Mouse (Mus musculus) hindbrain, embryonic 12.5 days (tissue): ENCODE results near the gene Scd2. TPM values are rescaled to one million over a fixed set of nuclear protein-coding genes. Genes with fewer than 3 reads are reported as not detected.

Source experiments
- ATAC-seq: fragments of 200-750 bp; cut with Nextera tagmentation; 2 replicates; pipeline ENCODE4 v1.8.0; 2017; ENCODE audit warnings: moderate TSS enrichment; ENCODE audit not compliant: low FRiP score
- H3K27ac ChIP-seq: fragments of 300-500 bp; sonication (generic); 2 replicates; pipeline ENCODE4 v1.5.1; 2016; ENCODE audit warnings: mild to moderate bottlenecking
- H3K27me3 ChIP-seq: fragments of 300-500 bp; sonication (generic); 2 replicates; pipeline ENCODE4 v1.6.1; 2016; ENCODE audit warnings: mild to moderate bottlenecking
- H3K36me3 ChIP-seq: fragments of 300-500 bp; sonication (generic); 2 replicates; pipeline ENCODE4 v1.6.1; 2016; ENCODE audit warnings: mild to moderate bottlenecking
- H3K4me1 ChIP-seq: fragments of 300-500 bp; sonication (generic); 2 replicates; pipeline ENCODE4 v1.6.1; 2016
- H3K4me2 ChIP-seq: fragments of 300-500 bp; sonication (generic); replicated peaks from 2 replicates; pipeline ENCODE4 v1.6.1; 2016; ENCODE audit warnings: mild to moderate bottlenecking
- H3K4me3 ChIP-seq: fragments of 300-500 bp; sonication (generic); 2 replicates; pipeline ENCODE4 v1.5.1; 2016; ENCODE audit warnings: mild to moderate bottlenecking
- H3K9ac ChIP-seq: fragments of 300-500 bp; sonication (generic); 2 replicates; pipeline ENCODE4 v1.6.1; 2016; ENCODE audit warnings: mild to moderate bottlenecking, moderate library complexity
- H3K9me3 ChIP-seq: fragments of 300-500 bp; sonication (generic); replicated peaks from 2 replicates; pipeline ENCODE4 v1.6.1; 2016; ENCODE audit warnings: mild to moderate bottlenecking
- WGBS: fragments of 180-500 bp; shearing (Covaris S2); methylation state at CpG from one replicate; pipeline ENCODE4 v1.1.7; 2016; 5-methylcytosine and 5-hydroxymethylcytosine counted together
- polyA plus RNA-seq: library from polyadenylated mRNA; unstranded; fragments of >200 nt; fragmentation: Nextera tagmentation; extraction: Ambion mirVana; gene quantifications from 2 replicates; pipeline ENCODE4 v1.2.1, GENCODE M21; 2016

The Scd2 gene
- polyA plus RNA-seq, 1 experiment from 2014 or later: 404 TPM

GRCm38 (mm10) chr19:44260487-44260886 is 33.0 kb upstream of the Scd2 start:
- 88% methylated on average over 5 of the region's 5 CpGs for WGBS
- Histone ChIP-seq H3K36me3 (no peaks in the 10 kb centered on the region), H3K9me3 (no peaks in the 10 kb centered on the region), H3K27me3 (no peaks in the 10 kb centered on the region), H3K4me3 (no peak overlapping the region), H3K4me2 (no peak overlapping the region), H3K4me1 (0 out of 2 replicates have a peak, but pooled peaks cover 4% of the 10 kb centered on the region), H3K27ac (no peak overlapping the region), H3K9ac (no peak overlapping the region)
- ATAC-seq: no peak

- Histone ChIP-seq H3K36me3 (no peaks in the 10 kb centered on the region), H3K9me3 (no peaks in the 10 kb centered on the region), H3K4me1 (peaks cover 9% of the 10 kb centered on the region; the same call in 1 of the 2 replicates), H3K27ac (no peak overlapping the region), H3K9ac (no peak overlapping the region), H3K4me2 (no peak overlapping the region), H3K4me3 (no peak overlapping the region), H3K27me3 (no peaks in the 10 kb centered on the region)
- 80% methylated on average over 7 of the region's 7 CpGs for WGBS
- no peak for ATAC-seq
Measured at GRCm38 (mm10) chr19:44261774-44262173, 31.7 kb upstream of the Scd2 start.

- Histone ChIP-seq H3K27ac (no peak overlapping the region), H3K9me3 (no peaks in the 10 kb centered on the region), H3K4me1 (peaks cover 15% of the 10 kb centered on the region), H3K36me3 (no peaks in the 10 kb centered on the region), H3K9ac (no peak overlapping the region), H3K4me2 (no peak overlapping the region), H3K27me3 (no peaks in the 10 kb centered on the region), H3K4me3 (no peak overlapping the region)
- ATAC-seq: no peak
- 85% methylated on average over 3 of the region's 3 CpGs for WGBS
Measured at GRCm38 (mm10) chr19:44263581-44263980, 29.9 kb upstream of the Scd2 start.

- Histone ChIP-seq H3K27me3 (no peaks in the 10 kb centered on the region), H3K27ac (no peak overlapping the region), H3K9me3 (no peaks in the 10 kb centered on the region), H3K4me3 (no peak overlapping the region), H3K36me3 (no peaks in the 10 kb centered on the region), H3K9ac (no peak overlapping the region), H3K4me2 (no peak overlapping the region), H3K4me1 (peaks cover 15% of the 10 kb centered on the region)
- 81% methylated on average over 9 of the region's 9 CpGs for WGBS
- ATAC-seq: no peak
Measured at GRCm38 (mm10) chr19:44264226-44264625, 29.2 kb upstream of the Scd2 start.

- 27% methylated on average over 7 of the region's 7 CpGs for WGBS
- no peaks in the 10 kb centered on the region for H3K36me3 ChIP-seq
- peaks cover 15% of the 10 kb centered on the region for H3K4me1 ChIP-seq
- ATAC-seq: no peak
- H3K4me3 ChIP-seq: no peak overlapping the region
- no peaks in the 10 kb centered on the region for H3K9me3 ChIP-seq
- H3K9ac ChIP-seq: no peak overlapping the region
- peak overlapping the region; percentile 40; the same call in 1 of the 2 replicates for H3K27ac ChIP-seq
- H3K4me2 ChIP-seq: no peak overlapping the region
- no peaks in the 10 kb centered on the region for H3K27me3 ChIP-seq
Measured at GRCm38 (mm10) chr19:44265300-44265699, 28.2 kb upstream of the Scd2 start.

GRCm38 (mm10) chr19:44265911-44266337 is 27.6 kb upstream of the Scd2 start:
- 16% methylated on average over 5 of the region's 5 CpGs for WGBS

GRCm38 (mm10) chr19:44266458-44266823 is 27.0 kb upstream of the Scd2 start:
- Histone ChIP-seq H3K9ac (peak overlapping the region; percentile 72; the same call in 1 of the 2 replicates), H3K9me3 (no peaks in the 10 kb centered on the region), H3K4me2 (peak overlapping the region; percentile 87), H3K27me3 (no peaks in the 10 kb centered on the region), H3K4me3 (peak overlapping the region; percentile 56), H3K4me1 (peaks cover 15% of the 10 kb centered on the region), H3K36me3 (no peaks in the 10 kb centered on the region), H3K27ac (peak overlapping the region; percentile 95)
- ATAC-seq: peak; percentile 11; the same call in 1 of the 2 replicates
- 4% methylated on average over 6 of the region's 6 CpGs for WGBS

More at GRCm38 (mm10) chr19:44265911-44266337, 27.6 kb upstream of the Scd2 start:
- ATAC-seq: no peak
- Histone ChIP-seq H3K36me3 (no peaks in the 10 kb centered on the region), H3K27me3 (no peaks in the 10 kb centered on the region), H3K9me3 (no peaks in the 10 kb centered on the region), H3K9ac (no peak overlapping the region), H3K4me1 (peaks cover 15% of the 10 kb centered on the region), H3K4me2 (peak overlapping the region; percentile 87), H3K27ac (0 out of 2 replicates have a peak overlapping the region, but pooled peaks have one; percentile 35), H3K4me3 (no peak overlapping the region)

- under 1% methylated on average over 43 of the region's 43 CpGs for WGBS
- H3K4me3 ChIP-seq: peak overlapping the region; percentile 56
- no peaks in the 10 kb centered on the region for H3K36me3 ChIP-seq
- H3K4me2 ChIP-seq: peak overlapping the region; percentile 87
- H3K27me3 ChIP-seq: no peaks in the 10 kb centered on the region
- peak overlapping the region; percentile 95 for H3K27ac ChIP-seq
- H3K9me3 ChIP-seq: no peaks in the 10 kb centered on the region
- ATAC-seq: peak; percentile 96
- peaks cover 15% of the 10 kb centered on the region for H3K4me1 ChIP-seq
- peak overlapping the region; percentile 72 for H3K9ac ChIP-seq
Measured at GRCm38 (mm10) chr19:44266824-44267498, 26.5 kb upstream of the Scd2 start.

- H3K9me3 ChIP-seq: no peaks in the 10 kb centered on the region
- peak overlapping the region; percentile 87 for H3K4me2 ChIP-seq
- H3K4me3 ChIP-seq: peak overlapping the region; percentile 56
- H3K27ac ChIP-seq: peak overlapping the region; percentile 95
- peak overlapping the region; percentile 72 for H3K9ac ChIP-seq
- no peaks in the 10 kb centered on the region for H3K36me3 ChIP-seq
- H3K4me1 ChIP-seq: peaks cover 15% of the 10 kb centered on the region
- ATAC-seq: no peak
- 22% methylated on average over 9 of the region's 18 CpGs for WGBS
- no peaks in the 10 kb centered on the region for H3K27me3 ChIP-seq
Measured at GRCm38 (mm10) chr19:44267499-44268002, 25.9 kb upstream of the Scd2 start.

- WGBS: 78% methylated on average over 4 of the region's 4 CpGs
Measured at GRCm38 (mm10) chr19:44273711-44274110, 19.8 kb upstream of the Scd2 start.

GRCm38 (mm10) chr19:44274452-44274851 is 19.0 kb upstream of the Scd2 start:
- Histone ChIP-seq H3K9me3 (no peaks in the 10 kb centered on the region), H3K4me3 (no peak overlapping the region), H3K4me1 (0 out of 2 replicates have a peak, but pooled peaks cover 2% of the 10 kb centered on the region), H3K36me3 (no peaks in the 10 kb centered on the region), H3K27me3 (no peaks in the 10 kb centered on the region), H3K9ac (no peak overlapping the region), H3K4me2 (no peak overlapping the region), H3K27ac (no peak overlapping the region)
- no peak for ATAC-seq
- WGBS: 90% methylated on average over 4 of the region's 4 CpGs

More at GRCm38 (mm10) chr19:44273711-44274110, 19.8 kb upstream of the Scd2 start:
- Histone ChIP-seq H3K4me1 (0 out of 2 replicates have a peak, but pooled peaks cover 2% of the 10 kb centered on the region), H3K4me2 (no peak overlapping the region), H3K4me3 (no peak overlapping the region), H3K36me3 (no peaks in the 10 kb centered on the region), H3K27ac (no peak overlapping the region), H3K9me3 (no peaks in the 10 kb centered on the region), H3K9ac (no peak overlapping the region), H3K27me3 (no peaks in the 10 kb centered on the region)
- ATAC-seq: no peak

- H3K27ac ChIP-seq: no peak overlapping the region
- H3K4me3 ChIP-seq: no peak overlapping the region
- no peak overlapping the region for H3K9ac ChIP-seq
- no peak for ATAC-seq
- 73% methylated on average over 1 of the region's 1 CpGs for WGBS
- H3K36me3 ChIP-seq: no peaks in the 10 kb centered on the region
- H3K4me1 ChIP-seq: peaks cover 10% of the 10 kb centered on the region; the same call in 1 of the 2 replicates
- no peak overlapping the region for H3K4me2 ChIP-seq
- H3K9me3 ChIP-seq: no peaks in the 10 kb centered on the region
- no peaks in the 10 kb centered on the region for H3K27me3 ChIP-seq
Measured at GRCm38 (mm10) chr19:44275418-44275817, 18.1 kb upstream of the Scd2 start.

GRCm38 (mm10) chr19:44276861-44277260 is 16.6 kb upstream of the Scd2 start:
- H3K9ac ChIP-seq: no peak overlapping the region
- no peak overlapping the region for H3K4me3 ChIP-seq
- no peaks in the 10 kb centered on the region for H3K9me3 ChIP-seq
- H3K36me3 ChIP-seq: no peaks in the 10 kb centered on the region
- no peaks in the 10 kb centered on the region for H3K27me3 ChIP-seq
- no peak overlapping the region for H3K4me2 ChIP-seq
- H3K4me1 ChIP-seq: peaks cover 17% of the 10 kb centered on the region
- 88% methylated on average over 5 of the region's 5 CpGs for WGBS
- H3K27ac ChIP-seq: no peak overlapping the region
- ATAC-seq: no peak
